Mouse (Mus musculus) naive thymus-derived CD4-positive, alpha-beta T cell, adult 5 months (primary cell): ENCODE results near the gene Olfr64. TPM values are rescaled to one million over a fixed set of nuclear protein-coding genes. Genes with fewer than 3 reads are reported as not detected.

Experiments used
- polyA plus RNA-seq: library from polyadenylated mRNA; unstranded; fragments of 100-300 nt; shearing (Covaris generic); gene quantifications from one replicate; pipeline ENCODE4 v1.2.1, GENCODE M21; 2017

Gene Olfr64
- polyA plus RNA-seq: not detected

DNA sequence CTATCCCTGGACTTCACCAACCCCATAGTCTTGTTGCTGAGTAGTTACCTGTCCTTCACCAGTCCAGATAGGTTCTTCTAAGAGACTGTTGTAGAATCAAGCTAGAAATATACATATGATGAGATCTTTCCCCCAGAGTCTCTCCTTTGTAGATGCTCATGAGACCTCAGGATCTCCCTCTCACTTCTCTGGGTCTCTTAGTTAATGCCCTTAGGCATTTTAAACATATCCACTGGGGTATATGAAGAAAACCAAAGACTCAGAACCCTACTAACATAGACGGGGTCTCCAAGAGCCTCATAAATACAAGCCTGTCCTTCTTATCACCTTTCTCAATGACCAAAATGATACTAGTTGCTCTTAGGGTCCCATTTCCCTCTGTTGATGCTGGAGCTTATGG lies at the start of gene Olfr64:
Gene Olfr64, minus strand, starts transcription at position 101 of the 400 bp plus-strand sequence.

DNA sequence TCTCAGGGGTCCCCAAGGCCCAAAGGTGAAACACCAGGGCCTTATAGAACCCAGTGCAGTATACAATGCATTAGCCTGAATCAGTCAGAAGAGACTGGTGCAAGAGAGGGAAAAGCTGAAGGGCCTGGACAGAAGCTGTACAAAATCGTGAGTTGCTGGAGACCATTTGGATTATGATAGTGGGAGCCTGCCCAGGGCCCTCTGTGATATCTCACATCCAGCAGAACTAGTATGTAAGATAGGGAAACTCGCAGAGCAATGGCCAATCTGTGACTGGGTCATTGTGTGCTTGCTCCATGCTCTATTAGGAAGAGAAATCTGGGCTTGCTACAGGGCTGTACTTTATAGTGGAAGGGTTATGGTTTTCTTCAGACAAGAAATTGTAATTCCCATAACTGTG lies 40.0 kb upstream of the Olfr64 start, which contains the start of gene Olfr632:
Gene Olfr632, plus strand, starts transcription at position 84 of the 400 bp plus-strand sequence.

DNA sequence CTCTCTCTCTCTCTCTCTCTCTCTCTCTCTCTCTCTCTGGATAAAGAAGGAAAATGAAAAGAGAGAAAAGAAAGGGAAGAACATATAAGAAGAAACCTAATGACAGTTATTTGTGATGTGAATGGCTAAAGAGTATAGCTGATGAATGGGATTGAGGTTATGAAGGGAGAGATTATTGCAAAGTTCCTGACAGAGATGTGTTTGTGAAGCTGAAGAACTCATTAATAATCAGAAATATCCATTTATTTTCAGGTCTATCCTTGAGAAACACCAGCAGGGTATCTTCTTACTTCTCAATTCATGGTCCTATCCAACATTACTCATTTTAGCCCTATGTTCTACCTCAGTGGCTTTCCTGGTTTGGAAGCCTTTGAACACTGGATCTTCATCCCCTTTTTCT lies 34.2 kb upstream of the Olfr64 start, which contains the start of gene Olfr631:
Gene Olfr631, plus strand, starts transcription at position 301 of the 400 bp plus-strand sequence.

DNA sequence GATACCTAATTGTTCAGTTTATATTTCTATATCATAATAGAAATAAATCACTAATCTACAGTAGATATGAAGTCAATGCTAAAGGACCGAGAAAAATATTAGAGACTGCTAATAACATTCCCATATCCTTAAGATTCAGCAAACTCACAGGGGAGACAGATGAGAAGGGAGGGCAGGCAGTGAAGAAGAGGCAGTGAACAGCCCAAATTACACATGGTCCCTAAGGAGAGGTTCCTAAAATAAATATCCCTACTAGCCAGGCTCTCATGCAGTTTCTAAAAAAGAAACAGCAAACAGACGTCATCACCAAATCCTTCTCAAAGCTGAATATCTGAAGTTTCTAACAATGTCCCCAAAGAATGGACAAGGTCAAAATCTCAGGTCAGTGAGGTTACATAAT lies 8.9 kb upstream of the Olfr64 start, which contains the start of gene Olfr65:
Gene Olfr65, plus strand, starts transcription at position 301 of the 400 bp plus-strand sequence.

DNA sequence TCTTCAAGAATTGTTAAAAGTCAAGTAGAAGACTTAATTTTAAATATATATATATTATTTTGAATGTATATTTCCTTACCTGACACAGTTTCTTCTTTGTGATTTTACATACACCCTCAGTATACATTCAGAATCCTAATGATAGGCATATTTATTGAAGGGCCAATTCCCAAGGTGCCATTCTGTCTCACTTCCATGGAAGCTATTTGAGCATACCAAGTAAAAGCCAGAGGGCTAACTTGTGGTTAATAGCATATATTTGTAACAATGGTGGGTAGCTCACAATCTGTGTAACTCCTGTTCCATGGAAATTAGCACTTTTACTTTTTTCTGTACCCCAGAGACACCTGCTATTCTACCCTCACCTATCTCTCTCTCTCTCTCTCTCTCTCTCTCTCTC lies 8.1 kb downstream of the Olfr64 start, which contains the start of gene Olfr66:
Gene Olfr66, minus strand, starts transcription at position 101 of the 400 bp plus-strand sequence.

DNA sequence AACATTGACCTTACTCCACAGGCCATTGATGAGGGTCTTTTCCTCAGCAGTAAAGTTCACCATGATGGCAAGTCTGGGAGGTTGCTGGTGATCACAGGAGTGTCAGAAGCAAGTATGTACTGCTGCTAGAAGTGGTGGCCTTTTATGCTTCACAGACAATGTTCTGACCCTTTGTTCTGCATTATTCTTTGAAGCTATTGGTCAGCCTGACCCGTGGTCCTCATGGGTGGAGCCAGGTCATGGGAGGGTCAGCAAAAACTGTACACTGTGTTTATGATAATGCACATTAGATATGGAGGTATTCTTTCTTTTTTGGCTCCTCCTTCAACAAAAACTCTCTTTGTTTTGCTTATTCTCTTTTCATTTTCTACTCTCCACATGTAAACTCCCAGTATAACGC lies 41.2 kb downstream of the Olfr64 start, which contains the start of gene Hbb-y:
Gene Hbb-y, minus strand, starts transcription at position 127 of the 400 bp plus-strand sequence.

DNA sequence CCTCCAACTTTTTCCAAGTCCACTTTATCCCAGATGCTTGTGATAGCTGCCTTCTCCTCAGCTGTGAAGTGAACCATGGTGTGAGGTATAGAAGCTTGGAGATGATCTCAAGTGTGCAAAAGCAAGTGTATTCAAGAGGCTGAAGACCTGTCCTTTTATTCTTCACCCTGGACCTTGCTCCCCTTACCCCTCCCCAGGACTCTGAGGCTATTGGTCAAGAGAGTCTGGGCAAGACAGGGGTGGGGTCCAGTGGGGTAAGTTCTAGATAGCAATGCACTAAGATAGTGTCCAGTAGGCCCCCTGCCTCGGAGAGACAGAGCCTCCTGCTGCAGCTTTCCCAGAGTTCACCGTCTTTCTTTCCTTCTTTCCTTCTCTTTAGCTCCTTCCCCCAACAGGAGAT lies 51.3 kb downstream of the Olfr64 start, which contains the start of gene Hbb-bh1:
Gene Hbb-bh1, minus strand, starts transcription at position 131 of the 400 bp plus-strand sequence.

DNA sequence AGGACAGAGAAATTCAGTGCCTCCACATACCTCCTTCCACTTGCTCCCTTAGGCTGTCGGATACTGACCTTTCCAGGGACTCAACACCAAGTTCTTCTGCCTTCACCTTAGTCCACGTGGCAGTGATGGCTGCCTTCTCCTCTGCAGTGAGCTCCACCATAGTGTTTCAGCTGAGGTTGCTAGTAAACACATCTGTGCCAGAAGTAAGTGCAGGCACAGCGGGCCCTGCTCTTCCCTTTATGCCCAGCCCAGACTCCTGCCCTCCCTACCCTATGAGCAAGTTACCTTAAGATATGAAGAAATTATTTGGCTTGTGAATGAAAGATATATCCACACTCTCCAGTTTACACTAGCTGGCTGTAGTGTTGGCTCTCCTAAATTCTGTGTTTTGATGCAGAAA lies 54.0 kb downstream of the Olfr64 start, which contains the start of gene Hbb-bh2:
Gene Hbb-bh2, minus strand, starts transcription at position 253 of the 400 bp plus-strand sequence.

Other genes starting within 250 kb of the Olfr64 start
- not detected for gene Olfr623, start 230.8 kb downstream of the Olfr64 start, polyA plus RNA-seq
- gene Olfr624, start 223.3 kb downstream of the Olfr64 start, polyA plus RNA-seq: 0.06 TPM
- gene Olfr625-ps1, start 211.8 kb downstream of the Olfr64 start, polyA plus RNA-seq: not detected
- not detected for gene Olfr243, start 179.8 kb downstream of the Olfr64 start, polyA plus RNA-seq
- gene Olfr628, start 164.1 kb downstream of the Olfr64 start, polyA plus RNA-seq: not detected
- gene Olfr629, start 149.5 kb downstream of the Olfr64 start, polyA plus RNA-seq: not detected
- gene Olfr630, start 137.2 kb downstream of the Olfr64 start, polyA plus RNA-seq: not detected
- not detected for gene Olfr69, start 122.9 kb downstream of the Olfr64 start, polyA plus RNA-seq
- gene Olfr68, start 114.8 kb downstream of the Olfr64 start, polyA plus RNA-seq: not detected
- gene Olfr67, start 102.7 kb downstream of the Olfr64 start, polyA plus RNA-seq: not detected
- not detected for gene Hbb-bt, start 80.5 kb downstream of the Olfr64 start, polyA plus RNA-seq
- 1.2 TPM for gene Hbb-bs, start 66.4 kb downstream of the Olfr64 start, polyA plus RNA-seq
- not detected for gene Hbb-bh2, start 54.0 kb downstream of the Olfr64 start, polyA plus RNA-seq
- gene Hbb-bh1, start 51.3 kb downstream of the Olfr64 start, polyA plus RNA-seq: not detected
- not detected for gene Hbb-y, start 41.3 kb downstream of the Olfr64 start, polyA plus RNA-seq
- not detected for gene Olfr66, start 8.2 kb downstream of the Olfr64 start, polyA plus RNA-seq
- not detected for gene Olfr65, start 9.0 kb upstream of the Olfr64 start, polyA plus RNA-seq
- gene Olfr631, start 34.3 kb upstream of the Olfr64 start, polyA plus RNA-seq: not detected
- gene Olfr632, start 39.9 kb upstream of the Olfr64 start, polyA plus RNA-seq: not detected
- gene Olfr633, start 50.0 kb upstream of the Olfr64 start, polyA plus RNA-seq: not detected
- 0.04 TPM for gene Olfr635, start 76.7 kb upstream of the Olfr64 start, polyA plus RNA-seq
- not detected for gene Olfr638, start 104.3 kb upstream of the Olfr64 start, polyA plus RNA-seq
- gene Olfr639, start 122.8 kb upstream of the Olfr64 start, polyA plus RNA-seq: 0.05 TPM
- not detected for gene Olfr640, start 131.1 kb upstream of the Olfr64 start, polyA plus RNA-seq
- not detected for gene Olfr641, start 141.0 kb upstream of the Olfr64 start, polyA plus RNA-seq
- gene Olfr642, start 158.2 kb upstream of the Olfr64 start, polyA plus RNA-seq: not detected
- gene 4930516K23Rik, start 167.0 kb upstream of the Olfr64 start, polyA plus RNA-seq: not detected
- gene Olfr644, start 177.4 kb upstream of the Olfr64 start, polyA plus RNA-seq: not detected
- gene Olfr645, start 191.0 kb upstream of the Olfr64 start, polyA plus RNA-seq: not detected
- gene Olfr646, start 210.4 kb upstream of the Olfr64 start, polyA plus RNA-seq: not detected
- gene Ubqln5, start 235.3 kb upstream of the Olfr64 start, polyA plus RNA-seq: not detected
- not detected for gene Olfr643, start 242.9 kb upstream of the Olfr64 start, polyA plus RNA-seq
- gene Ubqln3, start 248.8 kb upstream of the Olfr64 start, polyA plus RNA-seq: not detected